Mouse (Mus musculus): Measurements from ENCODE around the gene Pcyt1b. TPM values are rescaled to one million over a fixed set of nuclear protein-coding genes. Genes with fewer than 3 reads are reported as not detected.

Gene Pcyt1b
- total RNA-seq, 2 experiments from 2014 or later = 8.1 to 10.8 TPM

- ATAC-seq (replicated peaks; ENCODE audit: low FRiP score, low TSS enrichment, poor library complexity, severe bottlenecking) = no peak
Measured at GRCm38 (mm10) chrX:93729529-93729928, 74.9 kb downstream of the Pcyt1b start.

- ATAC-seq (replicated peaks; ENCODE audit: low FRiP score, low TSS enrichment, poor library complexity, severe bottlenecking) = no peak
Measured at GRCm38 (mm10) chrX:93730854-93731253, 76.2 kb downstream of the Pcyt1b start.

GRCm38 (mm10) chrX:93732407-93732806 is 77.7 kb downstream of the Pcyt1b start:
- no peak for ATAC-seq (replicated peaks; ENCODE audit: low FRiP score, low TSS enrichment, poor library complexity, severe bottlenecking)

- ATAC-seq (replicated peaks; ENCODE audit: low FRiP score, low TSS enrichment, poor library complexity, severe bottlenecking) = no peak
Measured at GRCm38 (mm10) chrX:93732975-93733748, 78.5 kb downstream of the Pcyt1b start.

- peak; percentile 51 for ATAC-seq (replicated peaks; ENCODE audit: low FRiP score, low TSS enrichment, poor library complexity, severe bottlenecking)
Measured at GRCm38 (mm10) chrX:93749165-93749564, 94.5 kb downstream of the Pcyt1b start.

- ATAC-seq (replicated peaks; ENCODE audit: low FRiP score, low TSS enrichment, poor library complexity, severe bottlenecking) = peak; percentile 95
Measured at GRCm38 (mm10) chrX:93750566-93750965, 95.9 kb downstream of the Pcyt1b start.

GRCm38 (mm10) chrX:93755210-93755842 is 100.7 kb downstream of the Pcyt1b start:
- ATAC-seq (replicated peaks; ENCODE audit: low FRiP score, low TSS enrichment, poor library complexity, severe bottlenecking) = no peak

- ATAC-seq (replicated peaks; ENCODE audit: low FRiP score, low TSS enrichment, poor library complexity, severe bottlenecking) = no peak
Measured at GRCm38 (mm10) chrX:93756867-93757455, 102.3 kb downstream of the Pcyt1b start.

GRCm38 (mm10) chrX:93760770-93761169 is 106.1 kb downstream of the Pcyt1b start:
- no peak for ATAC-seq (replicated peaks; ENCODE audit: low FRiP score, low TSS enrichment, poor library complexity, severe bottlenecking)

- peak; percentile 74; the same call in 1 of the 2 replicates for ATAC-seq (replicated peaks; ENCODE audit: low FRiP score, low TSS enrichment, poor library complexity, severe bottlenecking)
Measured at GRCm38 (mm10) chrX:93789562-93789961, 134.9 kb downstream of the Pcyt1b start.

- peak; percentile 41; the same call in 1 of the 2 replicates for ATAC-seq (replicated peaks; ENCODE audit: low FRiP score, low TSS enrichment, poor library complexity, severe bottlenecking)
Measured at GRCm38 (mm10) chrX:93793168-93793567, 138.5 kb downstream of the Pcyt1b start.

Other genes with a start within 250 kb of the Pcyt1b start
- gene Pola1, start 22.7 kb upstream of the Pcyt1b start, total RNA-seq (2014; fragmentation: Nextera tagmentation) = 63.1 and 65.0 TPM in 2 replicates
- gene Pola1, start 22.7 kb upstream of the Pcyt1b start, total RNA-seq (2017) = 117 and 131 TPM in 2 replicates
- gene Pdk3, start 177.3 kb downstream of the Pcyt1b start, total RNA-seq (2014; fragmentation: Nextera tagmentation) = 36.8 and 61.8 TPM in 2 replicates
- 63.3 and 68.6 TPM in 2 replicates for gene Pdk3, start 177.3 kb downstream of the Pcyt1b start, total RNA-seq (2017)

All from megakaryocyte-erythroid progenitor cell, adult 5-6 weeks (primary cell).